Mouse (Mus musculus): ENCODE results near the gene Vars2.

DNA sequence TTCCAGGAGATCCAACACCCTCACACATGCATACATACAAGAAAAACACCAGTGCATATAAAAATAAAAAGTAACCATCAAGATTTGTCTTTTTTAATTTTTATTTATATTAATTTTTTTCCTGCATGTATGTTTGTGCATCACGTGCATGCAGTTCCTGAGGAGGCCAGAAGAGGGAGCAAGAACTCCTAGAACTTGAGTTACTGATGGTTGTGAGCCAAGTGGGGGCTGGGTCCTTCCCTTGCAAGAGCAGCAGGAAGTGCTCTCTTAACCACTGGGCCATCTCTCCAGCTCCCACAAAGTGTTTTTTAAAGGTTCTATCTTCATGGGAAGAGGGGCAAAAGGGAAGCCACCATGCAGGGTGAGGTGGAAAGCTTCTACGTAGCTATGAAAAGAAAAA, 27.9 kb upstream of the Vars2 start:
- no peak for TF ChIP-seq POLR2A (IDR thresholded peaks at IDR 0.05; ENCODE audit: borderline replicate concordance, extremely low read depth, low read depth, low read length)
- TF ChIP-seq CTCF (IDR thresholded peaks at IDR 0.05; ENCODE audit: insufficient read depth, low read length) = 0 out of 2 replicates have a peak, but pooled peaks have one; percentile 13

All from lung, adult 2 months (tissue).